Mouse (Mus musculus): ENCODE results near the gene Asb10. TPM values are rescaled to one million over a fixed set of nuclear protein-coding genes. Genes with fewer than 3 reads are reported as not detected.

The Asb10 gene
- polyA plus RNA-seq, 1 experiment: 0.46 TPM

DNA sequence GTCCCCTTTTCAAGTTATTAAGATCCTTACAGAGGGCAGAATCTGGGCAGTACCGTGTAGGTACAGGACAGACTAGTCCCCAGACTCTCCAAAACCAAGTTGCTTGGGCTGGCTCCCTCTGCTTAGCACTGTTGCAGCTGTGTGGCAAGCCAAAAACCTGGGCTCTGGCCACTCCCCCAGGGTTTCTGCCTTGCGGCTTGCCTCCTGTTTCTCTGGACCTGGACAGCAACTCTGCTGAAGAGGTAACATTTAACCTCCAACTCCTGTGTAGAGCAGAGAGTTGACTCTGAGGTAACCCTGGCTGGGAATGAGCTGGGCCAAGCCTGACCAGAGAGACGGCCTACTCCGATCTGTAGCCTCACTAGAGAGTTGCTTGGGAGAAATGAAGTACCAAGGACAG lies 38.0 kb downstream of the Asb10 start:
- no peak overlapping the region for H3K27ac ChIP-seq (ENCODE audit: control insufficient read depth, insufficient read depth, low read depth, low read length)
- H3K36me3 ChIP-seq (ENCODE audit: control insufficient read depth, insufficient read depth, low read length): no peaks in the 10 kb centered on the region; the same call in 1 of the 2 replicates
- no peak for TF ChIP-seq POLR2A (IDR thresholded peaks at IDR 0.05; ENCODE audit: control insufficient read depth, low read depth, low read length)
- no peak for TF ChIP-seq CTCF (IDR thresholded peaks at IDR 0.05; ENCODE audit: control insufficient read depth, insufficient read depth, insufficient replicate concordance, low read depth, low read length)
- H3K4me1 ChIP-seq (ENCODE audit: control insufficient read depth, insufficient read depth, low read length): peaks cover 3% of the 10 kb centered on the region; the same call in 1 of the 2 replicates
- no peak overlapping the region for H3K4me3 ChIP-seq (ENCODE audit: control insufficient read depth, low read depth, low read length)
- H3K27me3 ChIP-seq (ENCODE audit: control insufficient read depth, insufficient read depth, low read length): no peaks in the 10 kb centered on the region

DNA sequence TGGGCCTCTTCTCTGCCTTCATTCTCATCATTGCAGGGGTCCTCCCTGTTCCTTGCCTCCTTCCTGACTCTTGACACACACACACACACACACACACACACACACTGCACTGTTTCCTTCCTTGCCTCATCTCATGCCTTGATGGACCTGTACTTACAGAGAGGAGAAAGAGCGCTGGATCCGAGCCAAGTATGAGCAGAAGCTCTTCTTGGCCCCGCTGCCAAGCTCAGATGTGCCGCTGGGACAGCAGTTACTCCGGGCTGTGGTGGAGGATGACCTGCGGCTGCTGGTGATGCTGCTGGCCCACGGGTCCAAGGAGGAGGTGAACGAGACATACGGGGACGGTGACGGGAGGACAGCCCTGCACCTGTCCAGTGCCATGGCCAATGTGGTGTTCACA lies 39.9 kb downstream of the Asb10 start:
- Histone ChIP-seq H3K4me3 (ENCODE audit: control insufficient read depth, low read depth, low read length) (no peak overlapping the region), H3K36me3 (ENCODE audit: control insufficient read depth, insufficient read depth, low read length) (no peaks in the 10 kb centered on the region; the same call in 1 of the 2 replicates), H3K4me1 (ENCODE audit: control insufficient read depth, insufficient read depth, low read length) (peaks cover 3% of the 10 kb centered on the region; the same call in 1 of the 2 replicates), H3K27me3 (ENCODE audit: control insufficient read depth, insufficient read depth, low read length) (no peaks in the 10 kb centered on the region), H3K27ac (ENCODE audit: control insufficient read depth, insufficient read depth, low read depth, low read length) (no peak overlapping the region)
- TF ChIP-seq CTCF (IDR thresholded peaks at IDR 0.05; ENCODE audit: control insufficient read depth, insufficient read depth, insufficient replicate concordance, low read depth, low read length) (no peak), POLR2A (IDR thresholded peaks at IDR 0.05; ENCODE audit: control insufficient read depth, low read depth, low read length) (no peak)

DNA sequence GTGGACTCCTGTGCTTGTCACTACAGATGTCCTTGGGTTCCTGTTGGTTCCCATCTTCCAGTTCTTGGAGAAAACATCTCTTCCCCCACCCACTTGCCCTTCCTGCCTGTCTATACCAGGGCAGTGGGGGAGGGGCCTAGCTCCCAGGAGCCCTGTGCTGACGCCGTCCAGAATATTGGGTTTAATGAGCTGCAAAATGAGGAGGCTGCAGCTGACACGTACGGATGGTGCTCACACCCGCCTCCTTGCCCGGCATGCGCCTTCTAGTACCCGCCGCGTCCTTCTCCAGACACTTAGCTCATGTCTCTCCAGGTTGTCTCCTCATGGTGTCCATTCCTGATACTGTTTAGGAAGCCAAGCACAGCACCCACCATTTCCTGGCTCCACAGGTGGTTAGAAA lies 41.7 kb downstream of the Asb10 start:
- Histone ChIP-seq H3K4me3 (ENCODE audit: control insufficient read depth, low read depth, low read length) (no peak overlapping the region), H3K36me3 (ENCODE audit: control insufficient read depth, insufficient read depth, low read length) (no peaks in the 10 kb centered on the region; the same call in 1 of the 2 replicates), H3K27ac (ENCODE audit: control insufficient read depth, insufficient read depth, low read depth, low read length) (no peak overlapping the region), H3K27me3 (ENCODE audit: control insufficient read depth, insufficient read depth, low read length) (no peaks in the 10 kb centered on the region), H3K4me1 (ENCODE audit: control insufficient read depth, insufficient read depth, low read length) (no peaks in the 10 kb centered on the region; the same call in 1 of the 2 replicates)
- TF ChIP-seq POLR2A (IDR thresholded peaks at IDR 0.05; ENCODE audit: control insufficient read depth, low read depth, low read length) (no peak), CTCF (IDR thresholded peaks at IDR 0.05; ENCODE audit: control insufficient read depth, insufficient read depth, insufficient replicate concordance, low read depth, low read length) (no peak)

DNA sequence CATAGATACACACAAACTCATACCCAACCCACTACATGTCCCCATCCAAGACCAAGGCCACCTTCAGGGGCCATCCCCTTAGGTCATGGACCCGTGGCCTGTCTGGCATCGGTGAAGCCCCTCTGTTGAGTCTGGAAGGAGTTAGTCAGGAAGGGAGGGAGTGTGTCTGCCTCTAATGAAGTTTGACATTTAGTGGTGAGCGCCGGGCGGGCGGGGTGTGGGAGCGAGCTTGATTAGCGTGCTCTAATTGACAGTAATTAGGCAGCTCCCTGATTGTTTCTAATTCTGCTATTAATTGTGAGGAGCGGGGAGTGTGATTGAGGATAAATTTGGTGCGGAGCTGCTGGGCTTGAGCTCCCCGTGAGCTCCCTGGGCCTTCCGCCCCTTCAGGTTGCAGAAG lies 43.3 kb downstream of the Asb10 start:
- Histone ChIP-seq H3K27ac (ENCODE audit: control insufficient read depth, insufficient read depth, low read depth, low read length) (no peak overlapping the region), H3K36me3 (ENCODE audit: control insufficient read depth, insufficient read depth, low read length) (no peaks in the 10 kb centered on the region; the same call in 1 of the 2 replicates), H3K4me1 (ENCODE audit: control insufficient read depth, insufficient read depth, low read length) (no peaks in the 10 kb centered on the region), H3K27me3 (ENCODE audit: control insufficient read depth, insufficient read depth, low read length) (no peaks in the 10 kb centered on the region), H3K4me3 (ENCODE audit: control insufficient read depth, low read depth, low read length) (no peak overlapping the region)
- TF ChIP-seq POLR2A (IDR thresholded peaks at IDR 0.05; ENCODE audit: control insufficient read depth, low read depth, low read length): no peak

DNA sequence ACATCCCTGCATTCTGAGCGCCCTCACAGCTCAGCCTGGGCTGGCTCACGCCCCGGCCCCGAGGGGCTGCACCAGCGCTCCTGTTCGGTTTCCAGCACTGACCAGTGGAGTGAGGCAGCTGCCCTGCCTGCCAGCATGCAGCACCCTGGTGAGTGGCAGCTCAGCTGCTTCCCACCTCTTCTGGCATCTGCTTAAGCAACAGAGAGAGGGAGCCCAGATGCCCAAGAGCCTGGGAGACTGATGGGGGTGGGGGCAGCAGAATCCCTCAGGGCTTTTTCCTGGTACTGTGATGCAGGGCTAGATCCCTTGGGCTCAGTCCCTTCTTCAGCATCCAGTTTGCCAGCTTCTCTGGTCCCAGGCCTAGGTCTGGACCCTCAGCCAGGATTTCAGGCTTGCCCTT lies 44.0 kb downstream of the Asb10 start:
- Histone ChIP-seq H3K4me1 (ENCODE audit: control insufficient read depth, insufficient read depth, low read length) (no peaks in the 10 kb centered on the region), H3K36me3 (ENCODE audit: control insufficient read depth, insufficient read depth, low read length) (no peaks in the 10 kb centered on the region; the same call in 1 of the 2 replicates), H3K27ac (ENCODE audit: control insufficient read depth, insufficient read depth, low read depth, low read length) (no peak overlapping the region), H3K4me3 (ENCODE audit: control insufficient read depth, low read depth, low read length) (no peak overlapping the region), H3K27me3 (ENCODE audit: control insufficient read depth, insufficient read depth, low read length) (no peaks in the 10 kb centered on the region)
- TF ChIP-seq CTCF (IDR thresholded peaks at IDR 0.05; ENCODE audit: control insufficient read depth, insufficient read depth, insufficient replicate concordance, low read depth, low read length) (no peak), POLR2A (IDR thresholded peaks at IDR 0.05; ENCODE audit: control insufficient read depth, low read depth, low read length) (no peak)

DNA sequence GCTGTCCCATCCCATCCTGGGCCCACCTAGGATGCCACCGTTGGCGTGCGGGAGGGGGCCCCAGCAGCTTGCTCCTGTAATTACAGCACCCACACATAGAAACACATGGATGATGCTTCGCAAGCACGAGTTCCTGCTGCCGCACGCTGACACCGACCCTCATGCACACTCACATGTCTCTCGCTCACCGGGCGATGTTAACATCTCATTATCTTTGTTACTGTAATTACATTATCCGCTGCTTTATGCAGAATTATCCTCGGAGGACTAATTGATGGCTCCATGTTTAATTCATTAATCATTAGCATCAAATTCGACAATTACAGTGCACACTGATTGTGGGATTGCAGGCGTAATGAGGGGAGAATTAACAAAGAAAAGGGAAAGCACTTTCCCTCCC lies 45.8 kb downstream of the Asb10 start:
- no peaks in the 10 kb centered on the region for H3K36me3 ChIP-seq (ENCODE audit: control insufficient read depth, insufficient read depth, low read length)
- H3K4me3 ChIP-seq (ENCODE audit: control insufficient read depth, low read depth, low read length): no peak overlapping the region
- TF ChIP-seq CTCF (IDR thresholded peaks at IDR 0.05; ENCODE audit: control insufficient read depth, insufficient read depth, insufficient replicate concordance, low read depth, low read length) (no peak), POLR2A (IDR thresholded peaks at IDR 0.05; ENCODE audit: control insufficient read depth, low read depth, low read length) (no peak)
- H3K4me1 ChIP-seq (ENCODE audit: control insufficient read depth, insufficient read depth, low read length): no peaks in the 10 kb centered on the region
- no peak overlapping the region for H3K27ac ChIP-seq (ENCODE audit: control insufficient read depth, insufficient read depth, low read depth, low read length)
- no peaks in the 10 kb centered on the region for H3K27me3 ChIP-seq (ENCODE audit: control insufficient read depth, insufficient read depth, low read length)

DNA sequence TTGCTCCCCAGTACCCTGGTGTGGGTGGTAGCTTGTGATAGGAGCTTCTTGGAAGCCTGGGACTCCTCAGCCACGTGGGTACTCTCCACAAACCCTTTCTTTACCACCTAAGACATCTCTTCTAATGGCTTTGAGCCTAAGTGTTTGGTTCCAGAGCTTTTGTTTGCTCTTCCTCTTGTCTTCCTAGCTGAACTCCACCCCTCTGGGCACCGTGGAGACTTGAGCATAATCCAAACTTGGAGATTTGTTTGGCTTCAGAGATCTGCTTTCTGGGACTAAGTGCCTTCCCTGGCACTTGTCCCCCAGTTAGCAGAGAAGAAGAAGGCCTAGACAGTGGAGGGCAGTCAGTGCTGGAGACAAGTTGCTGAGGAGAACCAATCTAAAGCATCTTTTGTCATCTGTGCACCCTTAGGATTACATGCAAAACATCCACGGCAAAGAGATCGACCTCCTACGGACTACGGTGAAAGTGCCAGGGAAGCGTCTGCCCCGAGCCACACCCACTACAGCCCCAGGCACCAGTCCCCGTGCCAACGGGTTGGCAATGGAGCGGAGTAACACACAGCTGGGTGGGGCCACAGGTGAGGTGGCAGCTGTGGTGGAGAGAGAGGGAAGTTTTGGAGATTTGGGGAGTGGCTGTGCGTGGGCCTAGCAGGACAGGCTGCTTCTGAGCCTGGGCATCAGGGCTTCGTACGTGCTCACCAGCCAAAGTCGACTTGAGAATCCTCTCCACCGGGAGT lies 48.1 kb downstream of the Asb10 start:
- Histone ChIP-seq H3K4me1 (ENCODE audit: control insufficient read depth, insufficient read depth, low read length) (no peaks in the 10 kb centered on the region), H3K27ac (ENCODE audit: control insufficient read depth, insufficient read depth, low read depth, low read length) (no peak overlapping the region)

More for the DNA sequence above, 48.1 kb downstream of the Asb10 start:
- Histone ChIP-seq H3K36me3 (ENCODE audit: control insufficient read depth, insufficient read depth, low read length) (no peaks in the 10 kb centered on the region), H3K4me3 (ENCODE audit: control insufficient read depth, low read depth, low read length) (no peak overlapping the region), H3K27me3 (ENCODE audit: control insufficient read depth, insufficient read depth, low read length) (no peaks in the 10 kb centered on the region)
- TF ChIP-seq CTCF (IDR thresholded peaks at IDR 0.05; ENCODE audit: control insufficient read depth, insufficient read depth, insufficient replicate concordance, low read depth, low read length): no peak
- no peak for TF ChIP-seq POLR2A (IDR thresholded peaks at IDR 0.05; ENCODE audit: control insufficient read depth, low read depth, low read length)

Measured in testis, adult 2 months (tissue).